Mouse (Mus musculus): ENCODE data around the gene 1700029H14Rik.

Gene 1700029H14Rik

GRCm38 (mm10) chr8:13504894-13505674 lies 57.2 kb downstream of the 1700029H14Rik start:
- DNase-seq (ENCODE audit: low spot score in 2 of 2) = no peak

- no peak for DNase-seq (ENCODE audit: low spot score in 2 of 2)
These were observed 58.2 kb downstream of the 1700029H14Rik start for GRCm38 (mm10) chr8:13503936-13504606.

GRCm38 (mm10) chr8:13501221-13501620 lies 61.0 kb downstream of the 1700029H14Rik start:
- DNase-seq (ENCODE audit: low spot score in 2 of 2) = no peak
